Mouse (Mus musculus): ENCODE data around the gene Ces4a. TPM values are rescaled to one million over a fixed set of nuclear protein-coding genes. Genes with fewer than 3 reads are reported as not detected.
"Not testable (repeated sequence)": the region's sequence is repeated elsewhere in the genome, so short reads cannot be mapped to it uniquely, and the experiment has no call there.

Gene Ces4a
- polyA plus RNA-seq, 1 experiment from 2014 or later = not detected

DNA sequence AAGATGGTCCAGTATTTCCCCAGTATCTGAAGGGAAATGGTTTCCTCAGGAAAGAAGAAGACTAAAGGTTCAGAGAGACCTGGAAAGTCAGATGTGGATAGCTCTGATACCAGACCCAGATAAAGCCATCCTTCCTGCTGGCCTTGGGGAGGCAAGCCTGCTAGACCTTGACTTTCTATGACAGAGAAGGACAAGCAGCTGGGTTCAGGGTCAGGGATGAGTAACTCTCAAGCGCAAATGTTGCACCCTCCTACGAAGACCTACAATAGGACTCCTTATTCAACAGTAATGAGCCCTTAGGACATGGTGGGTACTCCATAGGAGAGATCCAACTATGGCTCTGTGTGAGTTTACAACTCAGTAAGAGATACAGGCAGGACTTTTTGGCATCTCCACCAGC lies 33.6 kb downstream of the Ces4a start:
- Histone ChIP-seq H3K4me2 (replicated peaks; ENCODE audit: low read depth, low read length) (no peak overlapping the region), H3K9me3 (ENCODE audit: low read length) (no peaks in the 10 kb centered on the region), H3K4me1 (ENCODE audit: insufficient read depth, low read length) (peaks cover 13% of the 10 kb centered on the region), H3K9ac (replicated peaks; ENCODE audit: low read length) (no peak overlapping the region), H3K4me3 (ENCODE audit: low read length) (no peak overlapping the region), H3K36me3 (ENCODE audit: insufficient read depth, low read length) (no peaks in the 10 kb centered on the region), H3K27me3 (ENCODE audit: insufficient read depth, low read length) (no peaks in the 10 kb centered on the region), H3K27ac (ENCODE audit: low read length) (peak overlapping the region; percentile 40; the same call in 1 of the 2 replicates)
- ATAC-seq (ENCODE audit: low FRiP score, low TSS enrichment) = peak; percentile 52; the same call in 1 of the 2 replicates
- WGBS = 47% methylated on average over 2 of the region's 2 CpGs

DNA sequence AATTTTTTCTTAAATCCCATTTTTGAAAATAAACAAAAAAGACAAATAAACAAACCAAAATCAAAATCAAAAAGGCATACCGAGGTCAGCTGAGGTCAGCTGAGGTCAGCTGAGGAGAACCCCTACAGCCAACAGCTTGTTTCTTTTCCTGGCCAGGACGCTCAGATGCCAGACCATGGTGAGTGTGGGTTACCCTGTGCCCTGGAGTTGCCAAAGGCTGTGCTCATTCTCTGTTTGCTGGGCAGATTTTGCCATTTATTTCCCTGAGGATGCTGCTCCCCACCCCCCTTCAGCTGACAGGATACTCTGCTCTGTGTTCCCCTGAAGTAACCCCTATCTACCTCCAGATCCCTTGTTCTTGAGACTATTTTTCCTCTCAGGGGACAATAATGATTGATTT lies 35.5 kb downstream of the Ces4a start:
- no peak overlapping the region for H3K4me3 ChIP-seq (ENCODE audit: low read length)
- ATAC-seq (ENCODE audit: low FRiP score, low TSS enrichment) = no peak
- no peaks in the 10 kb centered on the region for H3K9me3 ChIP-seq (ENCODE audit: low read length)
- H3K36me3 ChIP-seq (ENCODE audit: insufficient read depth, low read length) = no peaks in the 10 kb centered on the region
- peaks cover 16% of the 10 kb centered on the region for H3K4me1 ChIP-seq (ENCODE audit: insufficient read depth, low read length)
- no peak overlapping the region for H3K9ac ChIP-seq (replicated peaks; ENCODE audit: low read length)
- WGBS = 75% methylated on average over 2 of the region's 2 CpGs
- H3K4me2 ChIP-seq (replicated peaks; ENCODE audit: low read depth, low read length) = no peak overlapping the region
- H3K27me3 ChIP-seq (ENCODE audit: insufficient read depth, low read length) = no peaks in the 10 kb centered on the region
- no peak overlapping the region for H3K27ac ChIP-seq (ENCODE audit: low read length)

DNA sequence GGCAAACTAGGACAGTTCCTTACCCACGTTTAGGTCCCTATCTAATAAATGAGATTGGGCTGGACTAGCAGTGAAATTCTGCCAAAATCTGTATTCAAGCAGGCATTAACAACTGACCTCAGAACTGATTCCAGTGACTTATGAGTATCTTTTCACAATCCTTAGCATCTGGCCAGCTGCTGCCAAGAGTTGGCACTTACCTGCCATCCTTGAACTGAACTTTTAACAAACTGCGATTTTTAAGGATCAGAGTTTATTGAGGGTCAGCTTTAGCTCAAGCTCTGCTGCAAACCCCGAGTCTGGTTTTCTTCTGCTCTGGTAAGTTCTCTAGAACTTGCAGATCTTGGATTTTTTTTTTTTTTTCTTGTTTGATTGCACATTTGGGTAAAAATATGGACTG lies 38.0 kb downstream of the Ces4a start:
- 30% methylated on average over 3 of the region's 3 CpGs for WGBS
- no peaks in the 10 kb centered on the region for H3K27me3 ChIP-seq (ENCODE audit: insufficient read depth, low read length)
- ATAC-seq (ENCODE audit: low FRiP score, low TSS enrichment) = no peak
- H3K4me3 ChIP-seq (ENCODE audit: low read length) = no peak overlapping the region
- H3K9ac ChIP-seq (replicated peaks; ENCODE audit: low read length) = peak overlapping the region; percentile 71; the same call in 1 of the 2 replicates
- H3K36me3 ChIP-seq (ENCODE audit: insufficient read depth, low read length) = no peaks in the 10 kb centered on the region
- peak overlapping the region; percentile 54 for H3K4me2 ChIP-seq (replicated peaks; ENCODE audit: low read depth, low read length)
- no peak overlapping the region; the same call in 1 of the 2 replicates for H3K27ac ChIP-seq (ENCODE audit: low read length)
- no peaks in the 10 kb centered on the region for H3K9me3 ChIP-seq (ENCODE audit: low read length)
- H3K4me1 ChIP-seq (ENCODE audit: insufficient read depth, low read length) = peaks cover 17% of the 10 kb centered on the region

DNA sequence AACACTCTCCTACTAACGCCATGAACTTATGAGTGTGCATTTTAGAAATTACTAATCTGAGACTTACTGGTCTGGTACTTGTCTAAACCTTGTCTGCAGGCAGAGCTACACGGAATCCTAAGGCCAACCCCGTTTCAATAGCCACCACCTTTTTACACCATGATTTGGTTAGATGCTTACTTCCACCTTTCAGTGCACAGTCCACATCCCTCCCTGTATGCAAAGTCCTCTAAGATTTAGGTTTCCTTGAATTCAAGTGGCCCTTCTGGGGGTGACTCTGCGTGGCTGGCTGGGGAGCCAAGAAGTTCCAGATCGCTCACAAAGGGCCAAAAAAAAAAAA lies 38.4 kb downstream of the Ces4a start:
- peak overlapping the region; percentile 54 for H3K4me2 ChIP-seq (replicated peaks; ENCODE audit: low read depth, low read length)
- H3K4me3 ChIP-seq (ENCODE audit: low read length) = peak overlapping the region; percentile 96
- no peaks in the 10 kb centered on the region for H3K36me3 ChIP-seq (ENCODE audit: insufficient read depth, low read length)
- peak overlapping the region; percentile 99 for H3K27ac ChIP-seq (ENCODE audit: low read length)
- H3K9me3 ChIP-seq (ENCODE audit: low read length) = no peaks in the 10 kb centered on the region
- peaks cover 15% of the 10 kb centered on the region for H3K4me1 ChIP-seq (ENCODE audit: insufficient read depth, low read length)
- H3K27me3 ChIP-seq (ENCODE audit: insufficient read depth, low read length) = no peaks in the 10 kb centered on the region
- ATAC-seq (ENCODE audit: low FRiP score, low TSS enrichment) = peak; percentile 33
- peak overlapping the region; percentile 71 for H3K9ac ChIP-seq (replicated peaks; ENCODE audit: low read length)
- WGBS = 1% methylated on average over 5 of the region's 5 CpGs

DNA sequence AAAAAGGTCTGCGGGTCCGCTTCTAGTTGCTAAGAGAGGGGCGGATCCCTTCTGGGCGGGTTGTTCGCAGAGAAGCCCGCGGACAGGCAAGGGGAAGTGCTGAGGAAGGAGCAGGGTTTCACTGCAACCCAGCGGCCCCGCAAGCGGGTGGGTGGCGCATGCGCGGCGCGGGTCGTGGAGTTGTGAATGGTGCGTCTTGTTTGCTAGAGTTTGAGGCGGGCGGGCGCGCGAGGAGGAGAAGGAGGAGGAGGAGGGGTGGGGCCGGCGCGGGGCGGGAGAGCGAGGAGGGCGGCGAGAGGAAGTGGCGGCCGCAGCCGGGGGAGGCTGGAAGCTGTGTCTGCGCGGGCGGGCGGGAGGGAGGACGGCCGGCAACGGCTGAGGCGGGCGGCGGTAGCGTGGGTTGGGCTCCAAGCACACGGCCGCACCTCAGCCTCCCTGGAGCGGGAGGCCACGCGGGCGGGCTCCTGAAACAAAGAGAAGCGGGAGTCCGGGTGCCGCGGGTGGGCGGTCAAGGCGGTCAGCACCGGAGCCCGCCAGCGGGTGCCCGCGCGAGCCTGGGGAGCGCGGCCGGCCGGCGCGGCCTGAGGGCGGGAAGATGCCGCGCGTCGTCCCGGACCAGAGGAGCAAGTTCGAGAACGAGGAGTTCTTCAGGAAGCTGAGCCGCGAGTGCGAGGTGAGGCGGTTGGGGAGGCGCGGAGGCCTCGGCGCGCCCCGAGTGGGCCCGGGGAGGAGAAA lies 38.9 kb downstream of the Ces4a start, which contains the start of gene Cbfb:
Cbfb (plus strand) TSS at position 294 of the 735 bp plus-strand sequence.
- Histone ChIP-seq H3K4me2 (replicated peaks; ENCODE audit: low read depth, low read length) (peak within 1 kb of the TSS; percentile 54), H3K27me3 (ENCODE audit: insufficient read depth, low read length) (no peaks in the 10 kb centered on the region)
- under 1% methylated on average over 55 of the region's 86 CpGs for WGBS

DNA sequence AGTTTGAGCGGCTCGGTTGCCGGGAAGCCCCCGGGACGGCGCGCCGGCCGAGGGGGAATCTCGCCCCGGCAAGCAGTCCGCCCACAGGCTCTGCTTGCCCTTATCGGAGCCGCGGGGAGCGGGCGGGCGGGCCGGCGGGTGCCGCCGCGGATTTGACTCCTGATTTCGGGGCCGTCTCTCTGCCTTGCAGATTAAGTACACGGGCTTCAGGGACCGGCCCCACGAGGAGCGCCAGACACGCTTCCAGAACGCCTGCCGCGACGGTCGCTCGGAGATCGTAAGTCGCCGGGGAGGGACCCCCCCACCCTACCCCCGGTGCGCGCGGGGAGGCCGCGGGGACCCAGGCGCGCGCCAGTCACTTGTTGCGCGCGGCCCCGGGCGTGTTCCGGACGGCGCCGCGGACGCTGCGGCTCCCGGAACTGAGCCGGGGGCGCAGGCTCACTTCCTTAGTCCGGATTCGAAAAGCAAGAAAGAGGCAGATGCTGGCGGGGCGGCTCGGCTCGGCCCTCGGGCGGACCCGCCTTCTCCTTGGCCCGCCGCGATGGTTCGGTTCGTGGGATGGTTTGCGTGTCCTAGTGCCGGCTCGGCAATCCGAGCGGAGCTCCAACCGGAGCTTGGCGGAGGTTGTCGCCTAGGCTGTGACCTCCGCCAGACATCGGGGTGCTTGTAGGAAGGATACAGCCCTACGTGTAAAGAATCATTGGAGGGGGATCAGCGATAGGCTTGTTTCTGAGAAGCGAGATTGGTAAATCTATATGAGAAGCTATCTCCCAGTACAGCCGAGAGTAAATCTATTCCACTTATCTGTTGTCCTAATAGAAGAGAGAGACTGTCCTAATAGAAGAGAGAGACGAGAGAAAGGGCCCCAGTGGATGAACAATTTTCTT lies 39.8 kb downstream of the Ces4a start:
- Histone ChIP-seq H3K36me3 (ENCODE audit: insufficient read depth, low read length) (peaks cover 5% of the 10 kb centered on the region; the same call in 1 of the 2 replicates), H3K4me3 (ENCODE audit: low read length) (peak overlapping the region; percentile 96), H3K27me3 (ENCODE audit: insufficient read depth, low read length) (no peaks in the 10 kb centered on the region), H3K4me2 (replicated peaks; ENCODE audit: low read depth, low read length) (peak overlapping the region; percentile 54), H3K9ac (replicated peaks; ENCODE audit: low read length) (peak overlapping the region; percentile 98), H3K27ac (ENCODE audit: low read length) (peak overlapping the region; percentile 99), H3K9me3 (ENCODE audit: low read length) (no peaks in the 10 kb centered on the region), H3K4me1 (ENCODE audit: insufficient read depth, low read length) (peaks cover 17% of the 10 kb centered on the region)
- ATAC-seq (ENCODE audit: low FRiP score, low TSS enrichment) = peak; percentile 36; the same call in 1 of the 2 replicates
- under 1% methylated on average over 82 of the region's 92 CpGs for WGBS

More for the DNA sequence above, 38.9 kb downstream of the Ces4a start, which contains the start of gene Cbfb:
- ATAC-seq (ENCODE audit: low FRiP score, low TSS enrichment) = peak; percentile 97
- Histone ChIP-seq H3K9me3 (ENCODE audit: low read length) (no peaks in the 10 kb centered on the region), H3K9ac (replicated peaks; ENCODE audit: low read length) (peak within 1 kb of the TSS; percentile 98), H3K4me3 (ENCODE audit: low read length) (peak within 1 kb of the TSS; percentile 96), H3K27ac (ENCODE audit: low read length) (peak within 1 kb of the TSS; percentile 99), H3K4me1 (ENCODE audit: insufficient read depth, low read length) (peaks cover 15% of the 10 kb centered on the region), H3K36me3 (ENCODE audit: insufficient read depth, low read length) (no peaks in the 10 kb centered on the region)

DNA sequence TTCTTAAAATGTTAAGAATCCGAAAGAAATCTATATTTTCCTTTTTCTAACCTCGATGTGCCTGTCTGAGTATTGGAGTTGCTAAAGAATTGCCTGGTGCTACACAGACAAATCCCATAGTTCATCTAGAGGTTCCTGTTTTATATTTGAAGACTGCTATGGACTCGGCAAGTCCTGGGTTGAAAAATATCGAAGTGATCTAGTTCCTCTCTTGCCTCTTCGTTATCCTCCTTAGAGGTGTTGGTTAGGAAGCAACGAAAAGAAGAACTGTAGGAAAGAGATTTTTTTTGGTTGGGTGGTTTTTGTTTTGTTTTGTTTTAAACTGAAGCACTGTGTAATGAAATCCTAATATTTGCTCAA lies 40.4 kb downstream of the Ces4a start:
- peaks cover 17% of the 10 kb centered on the region for H3K4me1 ChIP-seq (ENCODE audit: insufficient read depth, low read length)
- H3K27ac ChIP-seq (ENCODE audit: low read length) = no peak overlapping the region

DNA sequence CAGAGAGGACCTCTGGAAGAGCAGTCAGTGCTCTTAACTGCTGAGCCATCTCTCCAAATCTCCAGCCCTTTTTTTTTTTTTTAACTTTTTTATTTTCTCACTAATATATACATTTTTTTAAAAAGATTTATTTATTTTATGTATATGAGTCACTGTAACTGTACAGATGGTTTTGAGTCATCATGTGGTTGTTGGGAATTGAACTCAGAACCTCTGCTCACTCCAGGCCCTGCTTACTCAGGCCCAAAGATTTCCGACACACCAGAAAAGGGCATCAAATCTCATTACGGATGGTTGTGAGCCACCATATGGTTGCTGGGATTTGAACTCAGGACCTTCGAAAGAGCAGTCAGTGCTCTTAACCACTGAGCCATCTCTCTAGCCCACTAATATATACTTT lies 43.7 kb downstream of the Ces4a start:
- H3K27ac ChIP-seq (ENCODE audit: low read length); ATAC-seq (ENCODE audit: low FRiP score, low TSS enrichment); H3K27me3 ChIP-seq (ENCODE audit: insufficient read depth, low read length); H3K9ac ChIP-seq (replicated peaks; ENCODE audit: low read length); H3K4me2 ChIP-seq (replicated peaks; ENCODE audit: low read depth, low read length); H3K4me3 ChIP-seq (ENCODE audit: low read length); H3K9me3 ChIP-seq (ENCODE audit: low read length): not testable (repeated sequence)
- H3K4me1 ChIP-seq (ENCODE audit: insufficient read depth, low read length) = peaks cover 17% of the 10 kb centered on the region
- 92% methylated on average over 3 of the region's 3 CpGs for WGBS
- peaks cover 18% of the 10 kb centered on the region for H3K36me3 ChIP-seq (ENCODE audit: insufficient read depth, low read length)

More for the DNA sequence above, 40.4 kb downstream of the Ces4a start:
- peaks cover 10% of the 10 kb centered on the region for H3K36me3 ChIP-seq (ENCODE audit: insufficient read depth, low read length)
- peak overlapping the region; percentile 96 for H3K4me3 ChIP-seq (ENCODE audit: low read length)
- H3K9ac ChIP-seq (replicated peaks; ENCODE audit: low read length) = peak overlapping the region; percentile 98
- no peak for ATAC-seq (ENCODE audit: low FRiP score, low TSS enrichment)
- WGBS = 14% methylated on average over 6 of the region's 6 CpGs
- H3K27me3 ChIP-seq (ENCODE audit: insufficient read depth, low read length) = no peaks in the 10 kb centered on the region
- H3K9me3 ChIP-seq (ENCODE audit: low read length) = no peaks in the 10 kb centered on the region
- peak overlapping the region; percentile 54 for H3K4me2 ChIP-seq (replicated peaks; ENCODE audit: low read depth, low read length)

DNA sequence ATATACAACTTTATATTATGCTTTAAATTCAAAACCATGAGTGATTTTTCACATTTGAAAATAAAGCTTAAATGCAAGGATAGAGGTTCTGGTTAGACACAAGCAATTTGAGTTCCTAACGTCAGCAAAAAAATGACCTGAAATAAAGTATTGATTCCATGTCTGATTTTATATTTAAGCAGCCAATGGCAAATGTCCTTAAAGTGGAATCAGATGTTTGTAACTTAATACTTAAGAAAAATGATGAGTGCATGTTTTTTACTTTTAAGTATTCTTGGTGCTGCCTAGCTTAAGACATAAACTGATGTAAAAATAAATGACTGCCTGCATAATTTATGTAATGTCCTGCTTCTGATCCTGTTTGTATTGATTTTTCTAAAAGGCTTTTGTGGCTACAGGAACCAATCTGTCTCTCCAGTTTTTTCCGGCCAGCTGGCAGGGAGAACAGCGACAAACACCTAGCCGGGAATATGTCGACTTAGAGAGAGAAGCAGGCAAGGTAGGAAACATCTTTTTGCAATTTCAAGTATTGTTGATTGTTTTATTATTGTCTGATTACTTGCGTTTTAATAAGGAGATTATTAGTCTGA lies 46.7 kb downstream of the Ces4a start:
- Histone ChIP-seq H3K9me3 (ENCODE audit: low read length) (no peaks in the 10 kb centered on the region), H3K4me1 (ENCODE audit: insufficient read depth, low read length) (peaks cover 5% of the 10 kb centered on the region), H3K9ac (replicated peaks; ENCODE audit: low read length) (no peak overlapping the region), H3K36me3 (ENCODE audit: insufficient read depth, low read length) (peaks cover 20% of the 10 kb centered on the region), H3K4me3 (ENCODE audit: low read length) (no peak overlapping the region), H3K27me3 (ENCODE audit: insufficient read depth, low read length) (no peaks in the 10 kb centered on the region), H3K27ac (ENCODE audit: low read length) (no peak overlapping the region), H3K4me2 (replicated peaks; ENCODE audit: low read depth, low read length) (no peak overlapping the region)
- 88% methylated on average over 6 of the region's 6 CpGs for WGBS
- ATAC-seq (ENCODE audit: low FRiP score, low TSS enrichment) = no peak

Measured in kidney, embryonic 16.5 days (tissue).